Mouse (Mus musculus) embryonic facial prominence, embryonic 12.5 days (tissue): ENCODE measurements around the gene Pias3. TPM values are rescaled to one million over a fixed set of nuclear protein-coding genes. Genes with fewer than 3 reads are reported as not detected.

Source experiments
- ATAC-seq: fragments of 200-750 bp; cut with Nextera tagmentation; 2 replicates; pipeline ENCODE4 v1.8.0; 2017; ENCODE audit not compliant: insufficient number of reproducible peaks, insufficient read depth, low FRiP score, low TSS enrichment
- H3K27ac ChIP-seq: fragments of 300-500 bp; sonication (generic); 2 replicates; pipeline ENCODE4 v1.5.1; 2016; ENCODE audit warnings: mild to moderate bottlenecking
- H3K27me3 ChIP-seq: fragments of 300-500 bp; sonication (generic); 2 replicates; pipeline ENCODE4 v1.6.1; 2016; ENCODE audit warnings: mild to moderate bottlenecking, moderate library complexity
- H3K36me3 ChIP-seq: fragments of 300-500 bp; sonication (generic); 2 replicates; pipeline ENCODE4 v1.6.1; 2016; ENCODE audit warnings: mild to moderate bottlenecking
- H3K4me1 ChIP-seq: fragments of 300-500 bp; sonication (generic); 2 replicates; pipeline ENCODE4 v1.6.1; 2016
- H3K4me2 ChIP-seq: fragments of 300-500 bp; sonication (generic); replicated peaks from 2 replicates; pipeline ENCODE4 v1.6.1; 2016; ENCODE audit warnings: mild to moderate bottlenecking, moderate library complexity
- H3K4me3 ChIP-seq: fragments of 300-500 bp; sonication (generic); 2 replicates; pipeline ENCODE4 v1.5.1; 2016; ENCODE audit warnings: mild to moderate bottlenecking
- H3K9ac ChIP-seq: fragments of 300-500 bp; sonication (generic); 2 replicates; pipeline ENCODE4 v1.6.1; 2016; ENCODE audit warnings: mild to moderate bottlenecking, moderate library complexity
- H3K9me3 ChIP-seq: fragments of 300-500 bp; sonication (generic); 2 replicates; pipeline ENCODE4 v1.6.1; 2016; ENCODE audit warnings: mild to moderate bottlenecking, moderate library complexity
- WGBS: fragments of 180-500 bp; shearing (Covaris S2); methylation state at CpG from one replicate; pipeline ENCODE4 v1.1.7; 2016; 5-methylcytosine and 5-hydroxymethylcytosine counted together
- polyA plus RNA-seq: library from polyadenylated mRNA; unstranded; fragments of >200 nt; fragmentation: Nextera tagmentation; extraction: Ambion mirVana; gene quantifications from 2 replicates; pipeline ENCODE4 v1.2.1, GENCODE M21; 2016

Gene Pias3
- polyA plus RNA-seq, 1 experiment from 2014 or later, result 77.5 TPM

- Histone ChIP-seq H3K4me2 (no peak overlapping the region), H3K9ac (no peak overlapping the region), H3K27ac (no peak overlapping the region), H3K9me3 (no peaks in the 10 kb centered on the region), H3K4me3 (no peak overlapping the region), H3K27me3 (0 out of 2 replicates have a peak, but pooled peaks cover 5% of the 10 kb centered on the region), H3K36me3 (peaks cover 65% of the 10 kb centered on the region), H3K4me1 (peaks cover 5% of the 10 kb centered on the region; the same call in 1 of the 2 replicates)
- ATAC-seq, result no peak
- WGBS, result 69% methylated on average over 7 of the region's 7 CpGs
Measured at GRCm38 (mm10) chr3:96706984-96707383, 10.8 kb downstream of the Pias3 start.

GRCm38 (mm10) chr3:96707903-96708683, 11.9 kb downstream of the Pias3 start, which contains the start of gene Nudt17:
Gene Nudt17, minus strand, starts transcription at chr3:96708562.
- WGBS, result 5% methylated on average over 42 of the region's 42 CpGs
- H3K4me1 ChIP-seq, result peaks cover 5% of the 10 kb centered on the region; the same call in 1 of the 2 replicates
- peak within 1 kb of the TSS; percentile 49 for H3K4me3 ChIP-seq
- H3K36me3 ChIP-seq, result peaks cover 66% of the 10 kb centered on the region
- peak; percentile 71 for ATAC-seq
- H3K27ac ChIP-seq, result no peak within 1 kb of the TSS
- no peaks in the 10 kb centered on the region for H3K9me3 ChIP-seq
- peak within 1 kb of the TSS; percentile 85 for H3K4me2 ChIP-seq
- H3K9ac ChIP-seq, result peak within 1 kb of the TSS; percentile 68
- 0 out of 2 replicates have a peak, but pooled peaks cover 5% of the 10 kb centered on the region for H3K27me3 ChIP-seq

- Histone ChIP-seq H3K9me3 (no peaks in the 10 kb centered on the region), H3K4me3 (no peak overlapping the region; the same call in 1 of the 2 replicates), H3K9ac (peak overlapping the region; percentile 68; the same call in 1 of the 2 replicates), H3K27ac (no peak overlapping the region), H3K27me3 (0 out of 2 replicates have a peak, but pooled peaks cover 5% of the 10 kb centered on the region), H3K4me1 (peaks cover 5% of the 10 kb centered on the region; the same call in 1 of the 2 replicates), H3K36me3 (peaks cover 66% of the 10 kb centered on the region), H3K4me2 (peak overlapping the region; percentile 85)
- no peak for ATAC-seq
- WGBS, result 44% methylated on average over 2 of the region's 2 CpGs
Measured at GRCm38 (mm10) chr3:96708684-96709064, 12.5 kb downstream of the Pias3 start.

- 87% methylated on average over 5 of the region's 5 CpGs for WGBS
- no peak for ATAC-seq
- Histone ChIP-seq H3K4me2 (no peak overlapping the region), H3K9me3 (no peaks in the 10 kb centered on the region), H3K27me3 (no peaks in the 10 kb centered on the region), H3K4me1 (no peaks in the 10 kb centered on the region), H3K4me3 (no peak overlapping the region), H3K36me3 (peaks cover 69% of the 10 kb centered on the region), H3K27ac (no peak overlapping the region), H3K9ac (no peak overlapping the region)
Measured at GRCm38 (mm10) chr3:96714286-96714685, 18.1 kb downstream of the Pias3 start.

GRCm38 (mm10) chr3:96715854-96716253, 19.7 kb downstream of the Pias3 start:
- H3K27me3 ChIP-seq, result no peaks in the 10 kb centered on the region
- H3K9me3 ChIP-seq, result no peaks in the 10 kb centered on the region
- H3K9ac ChIP-seq, result no peak overlapping the region
- no peak overlapping the region for H3K27ac ChIP-seq
- H3K4me1 ChIP-seq, result no peaks in the 10 kb centered on the region
- no peak for ATAC-seq
- no peak overlapping the region for H3K4me2 ChIP-seq
- H3K36me3 ChIP-seq, result peaks cover 57% of the 10 kb centered on the region
- 81% methylated on average over 2 of the region's 2 CpGs for WGBS
- H3K4me3 ChIP-seq, result no peak overlapping the region

- Histone ChIP-seq H3K27ac (no peak overlapping the region), H3K9me3 (no peaks in the 10 kb centered on the region), H3K27me3 (no peaks in the 10 kb centered on the region), H3K36me3 (peaks cover 53% of the 10 kb centered on the region), H3K4me3 (no peak overlapping the region), H3K4me1 (no peaks in the 10 kb centered on the region), H3K9ac (no peak overlapping the region), H3K4me2 (0 out of 2 replicates have a peak overlapping the region, but pooled peaks have one; percentile 21)
- no peak for ATAC-seq
- 38% methylated on average over 14 of the region's 14 CpGs for WGBS
Measured at GRCm38 (mm10) chr3:96719173-96719572, 23.0 kb downstream of the Pias3 start.

- H3K36me3 ChIP-seq, result peaks cover 18% of the 10 kb centered on the region
- ATAC-seq, result peak; percentile 96
- WGBS, result under 1% methylated on average over 50 of the region's 52 CpGs
- peak within 1 kb of the TSS; percentile 77 for H3K4me3 ChIP-seq
- H3K27ac ChIP-seq, result peak within 1 kb of the TSS; percentile 83
- H3K4me2 ChIP-seq, result peak within 1 kb of the TSS; percentile 67
- H3K9me3 ChIP-seq, result no peaks in the 10 kb centered on the region
- peaks cover 14% of the 10 kb centered on the region; the same call in 1 of the 2 replicates for H3K4me1 ChIP-seq
- H3K9ac ChIP-seq, result peak within 1 kb of the TSS; percentile 84
- no peaks in the 10 kb centered on the region for H3K27me3 ChIP-seq
Measured at GRCm38 (mm10) chr3:96727343-96727827, 31.2 kb downstream of the Pias3 start, which contains the start of the genes Polr3c and Rnf115. Gene Polr3c, minus strand, starts transcription at chr3:96727628. Gene Rnf115, plus strand, starts transcription at chr3:96727664.

GRCm38 (mm10) chr3:96727828-96728633, 31.8 kb downstream of the Pias3 start:
- Histone ChIP-seq H3K27me3 (no peaks in the 10 kb centered on the region), H3K4me1 (peaks cover 14% of the 10 kb centered on the region; the same call in 1 of the 2 replicates), H3K9ac (peak overlapping the region; percentile 84), H3K4me3 (peak overlapping the region; percentile 77), H3K9me3 (no peaks in the 10 kb centered on the region), H3K4me2 (peak overlapping the region; percentile 67), H3K27ac (peak overlapping the region; percentile 83), H3K36me3 (peaks cover 13% of the 10 kb centered on the region)
- ATAC-seq, result 0 out of 2 replicates have a peak, but pooled peaks have one; percentile 25
- WGBS, result under 1% methylated on average over 42 of the region's 42 CpGs

GRCm38 (mm10) chr3:96728634-96729402, 32.6 kb downstream of the Pias3 start:
- Histone ChIP-seq H3K4me3 (peak overlapping the region; percentile 77), H3K27me3 (no peaks in the 10 kb centered on the region), H3K36me3 (peaks cover 7% of the 10 kb centered on the region; the same call in 1 of the 2 replicates), H3K9ac (peak overlapping the region; percentile 84; the same call in 1 of the 2 replicates), H3K4me1 (peaks cover 14% of the 10 kb centered on the region; the same call in 1 of the 2 replicates), H3K4me2 (peak overlapping the region; percentile 67), H3K9me3 (no peaks in the 10 kb centered on the region), H3K27ac (peak overlapping the region; percentile 83; the same call in 1 of the 2 replicates)
- ATAC-seq, result no peak
- WGBS, result 47% methylated on average over 7 of the region's 7 CpGs

GRCm38 (mm10) chr3:96729403-96729784, 33.2 kb downstream of the Pias3 start:
- WGBS, result 34% methylated on average over 3 of the region's 3 CpGs
- peaks cover 15% of the 10 kb centered on the region for H3K4me1 ChIP-seq
- no peak overlapping the region for H3K4me3 ChIP-seq
- H3K27me3 ChIP-seq, result no peaks in the 10 kb centered on the region
- H3K36me3 ChIP-seq, result peaks cover 2% of the 10 kb centered on the region; the same call in 1 of the 2 replicates
- H3K27ac ChIP-seq, result no peak overlapping the region
- no peaks in the 10 kb centered on the region for H3K9me3 ChIP-seq
- no peak overlapping the region for H3K9ac ChIP-seq
- H3K4me2 ChIP-seq, result peak overlapping the region; percentile 67; the same call in 1 of the 2 replicates
- no peak for ATAC-seq
